Mouse (Mus musculus): ENCODE data around the gene Rbm38. TPM values are rescaled to one million over a fixed set of nuclear protein-coding genes. Genes with fewer than 3 reads are reported as not detected.
A peak's percentile ranks its signal among the peaks of the same experiment; 100 is the strongest.

The Rbm38 gene
- polyA plus RNA-seq, 2 experiments from 2014 or later: 154 to 194 TPM

DNA sequence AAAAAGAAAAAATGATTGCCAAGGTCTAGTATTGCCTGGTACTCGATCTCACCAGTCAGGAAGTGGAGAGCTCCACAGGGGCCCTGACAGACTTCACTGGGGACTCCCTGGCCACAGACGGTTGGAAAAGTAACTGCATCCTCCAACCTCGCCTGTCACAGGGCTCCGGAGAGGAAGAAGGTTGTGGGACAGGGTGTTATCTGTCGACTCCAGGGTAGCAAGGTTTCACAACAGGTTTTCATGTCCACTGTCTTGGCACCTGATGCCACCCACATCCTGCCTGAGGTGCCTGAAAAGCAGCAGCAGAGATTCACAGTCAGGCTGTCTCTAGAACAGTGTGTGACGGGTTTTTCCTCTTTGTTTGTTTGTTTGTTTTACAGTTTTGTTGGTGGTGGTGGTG lies 2.4 kb upstream of the Rbm38 start:
- peak; percentile 68 for ATAC-seq

GRCm38 (mm10) chr2:173018618-173019017 lies 1.7 kb upstream of the Rbm38 start:
- no peak for ATAC-seq

DNA sequence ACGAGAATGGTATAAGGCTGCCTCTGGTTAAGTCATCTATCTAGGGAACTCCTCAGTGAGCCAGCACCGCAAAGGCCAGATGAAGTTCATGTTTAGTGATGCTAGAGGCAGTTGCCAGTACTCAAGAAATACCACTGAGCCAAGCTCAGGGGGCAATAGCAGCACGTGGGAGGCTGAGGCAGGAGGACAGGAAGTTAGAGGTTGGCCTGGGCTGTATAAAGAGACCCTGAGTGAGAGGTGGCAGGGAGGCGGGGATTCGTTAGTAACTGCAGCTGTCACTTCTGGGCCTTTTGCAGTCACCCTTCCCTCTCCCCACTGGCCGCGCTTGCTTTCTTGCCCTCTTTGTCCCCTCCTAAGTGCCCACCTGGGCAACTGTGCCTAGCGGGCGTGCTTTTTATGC lies 976 bp upstream of the Rbm38 start:
- peak; percentile 15 for ATAC-seq

- ATAC-seq: peak; percentile 51
Observed at GRCm38 (mm10) chr2:173019790-173020189, 508 bp upstream of the Rbm38 start.

DNA sequence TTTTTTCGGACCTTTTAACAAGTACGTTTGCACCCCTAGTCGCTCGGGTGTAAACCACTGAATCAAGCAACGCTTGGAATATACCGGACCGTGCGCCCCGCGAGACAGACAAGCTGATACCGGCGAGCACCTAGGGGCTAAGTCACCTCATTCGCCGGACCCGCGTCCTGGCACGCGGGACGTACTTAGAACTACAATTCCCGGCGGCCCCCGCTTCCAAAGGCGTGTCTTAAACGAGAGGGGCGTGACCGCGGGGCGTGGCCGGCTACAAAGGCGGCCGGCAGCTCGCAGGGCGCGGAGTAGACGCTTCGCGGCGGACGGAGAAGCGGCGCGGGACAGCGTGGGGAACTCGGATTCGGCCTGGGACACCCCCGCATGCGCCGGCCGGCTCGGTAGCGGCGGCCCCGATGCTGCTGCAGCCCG lies 1.3 kb downstream of the Rbm38 start:
- peak; percentile 48 for ATAC-seq

- ATAC-seq: peak; percentile 1
Observed at GRCm38 (mm10) chr2:173022056-173022681, 1.9 kb downstream of the Rbm38 start.

- ATAC-seq: no peak
Observed at GRCm38 (mm10) chr2:173022813-173023212, 2.5 kb downstream of the Rbm38 start.

DNA sequence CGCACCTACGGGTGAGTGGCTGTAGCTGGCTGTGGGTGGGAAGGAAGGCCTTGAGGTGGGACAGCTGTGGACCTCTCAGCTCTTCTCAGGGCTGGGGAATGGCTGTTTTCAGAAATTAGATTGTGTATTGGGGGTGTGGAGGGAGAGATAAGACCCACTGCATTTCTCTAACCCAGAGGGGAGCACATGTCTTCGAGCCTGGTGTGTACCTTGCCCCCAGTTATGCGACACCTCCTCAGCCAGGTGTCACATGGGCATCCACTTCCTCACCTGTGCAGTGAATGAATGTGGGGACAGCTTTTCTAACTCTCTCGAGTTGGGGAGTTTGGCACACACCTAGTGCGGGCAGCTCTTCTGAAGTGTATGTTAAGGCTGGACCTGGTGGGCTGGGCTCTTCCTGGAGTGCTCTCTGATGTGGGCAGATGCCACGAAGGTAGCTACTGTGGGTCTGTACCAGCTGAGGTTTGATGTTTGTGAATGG lies 3.1 kb downstream of the Rbm38 start:
- peak; percentile 22 for ATAC-seq

- ATAC-seq: no peak
Observed at GRCm38 (mm10) chr2:173023966-173024365, 3.7 kb downstream of the Rbm38 start.

GRCm38 (mm10) chr2:173024392-173024791 lies 4.1 kb downstream of the Rbm38 start:
- no peak for ATAC-seq

DNA sequence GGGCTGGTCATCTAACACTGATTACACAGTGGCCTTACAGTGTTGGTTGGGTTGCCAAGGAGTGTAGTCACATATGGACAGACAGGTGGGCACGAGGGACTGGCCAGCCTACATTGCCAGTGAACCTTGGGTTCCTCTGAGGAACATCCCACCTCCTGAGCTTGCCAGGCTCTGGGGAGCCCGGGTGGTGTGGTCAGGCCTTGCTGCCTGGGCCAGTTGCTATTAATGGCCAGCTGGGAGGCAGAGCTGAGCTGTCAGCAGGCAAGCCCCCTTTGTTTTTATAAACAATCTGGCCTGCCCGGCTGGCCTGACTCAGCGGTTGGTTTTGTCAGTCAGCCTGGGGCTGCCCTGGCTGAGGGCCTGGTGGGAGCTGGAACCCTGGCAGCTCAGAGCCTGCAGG lies 4.6 kb downstream of the Rbm38 start:
- no peak for ATAC-seq

DNA sequence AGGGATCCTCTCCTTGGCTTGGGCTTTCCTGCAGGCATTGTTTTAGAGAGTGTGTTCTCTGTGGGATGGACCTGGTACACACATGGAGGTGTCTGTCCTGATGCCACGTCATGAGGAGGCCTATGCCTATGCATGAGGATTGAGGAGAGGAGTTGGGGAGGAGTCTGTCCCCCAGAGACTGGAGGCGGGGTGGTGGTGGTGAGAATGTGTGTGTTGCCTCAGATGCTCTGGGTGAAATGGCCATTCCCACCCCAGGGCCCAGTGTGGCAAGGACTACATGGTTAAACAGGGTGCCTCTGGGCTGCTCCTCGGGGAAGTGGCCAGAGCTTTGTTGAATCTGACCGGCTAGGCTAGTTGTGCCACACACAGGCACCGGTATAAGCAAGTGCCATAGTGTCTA lies 6.0 kb downstream of the Rbm38 start:
- no peak for ATAC-seq

- ATAC-seq: peak; percentile 67
Observed at GRCm38 (mm10) chr2:173026688-173027131, 6.4 kb downstream of the Rbm38 start.

DNA sequence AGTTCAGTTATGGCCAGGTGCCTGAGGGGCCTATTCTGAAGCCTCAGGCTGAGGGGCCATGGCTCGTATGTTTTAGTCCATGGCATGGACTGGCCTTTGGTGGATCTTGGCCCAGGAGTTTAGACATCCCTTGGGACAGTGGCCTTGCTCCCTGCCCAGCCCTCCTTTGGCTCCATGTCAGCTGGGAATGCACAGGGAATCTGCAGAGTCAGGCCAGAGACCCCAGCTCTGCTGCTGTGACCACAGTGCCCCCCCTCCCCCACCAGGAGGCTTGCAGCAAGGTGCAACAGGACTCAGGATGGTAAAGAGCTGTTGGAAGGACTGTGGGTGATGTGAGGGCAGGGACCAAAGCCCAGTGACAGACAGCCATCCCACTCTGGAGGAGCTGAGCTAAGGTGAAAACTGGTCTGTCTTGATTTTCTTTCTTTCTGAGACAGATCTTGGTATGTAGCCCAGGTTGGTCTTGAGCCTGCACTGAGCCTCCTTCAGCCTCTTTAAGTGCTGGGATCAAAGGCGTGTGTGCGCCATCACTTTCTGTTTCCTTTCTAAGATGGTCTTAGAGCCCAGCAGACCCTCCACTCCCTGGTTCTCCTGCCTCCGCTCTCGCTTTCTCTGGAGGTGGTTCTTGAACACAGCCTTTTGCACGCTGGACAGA lies 7.0 kb downstream of the Rbm38 start:
- ATAC-seq: no peak

GRCm38 (mm10) chr2:173027824-173028495 lies 7.7 kb downstream of the Rbm38 start:
- no peak for ATAC-seq

- ATAC-seq: no peak
Observed at GRCm38 (mm10) chr2:173028508-173029031, 8.3 kb downstream of the Rbm38 start.

DNA sequence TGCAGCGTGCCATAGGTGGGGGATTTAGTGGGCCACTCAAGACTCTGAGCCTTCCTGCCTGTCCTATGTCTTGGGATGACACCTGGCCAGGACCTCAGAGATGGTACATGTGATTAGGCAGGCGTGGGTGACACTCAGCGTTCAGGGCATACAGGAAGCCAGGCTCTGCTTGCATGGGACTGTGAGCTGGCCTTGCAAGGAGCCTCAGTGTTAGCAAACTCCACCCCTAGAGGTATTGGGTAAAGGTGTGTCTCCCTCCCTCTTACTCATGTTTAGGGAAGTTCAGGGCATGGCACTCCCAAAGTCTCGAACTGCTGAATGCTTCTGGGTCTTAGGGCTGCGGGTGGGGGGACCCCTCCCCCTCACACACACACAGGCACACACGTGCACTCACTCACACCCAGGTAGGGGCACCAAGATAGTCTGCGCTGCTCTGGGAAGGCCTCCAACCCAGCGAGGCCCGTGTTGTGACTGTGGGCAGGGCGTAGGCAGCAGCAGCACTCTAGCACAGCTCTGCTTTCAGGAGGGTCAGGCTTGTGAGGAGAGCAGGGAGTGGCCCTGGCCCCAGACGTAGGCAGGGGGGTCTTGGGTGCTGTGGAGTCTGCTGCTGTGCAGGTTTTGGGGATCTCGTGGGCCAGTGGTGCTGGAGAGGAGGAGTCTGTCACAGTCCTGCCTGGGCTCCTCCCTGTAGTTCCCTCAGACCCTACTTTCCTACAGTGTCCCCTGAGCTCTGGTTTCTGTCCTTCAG lies 10.5 kb downstream of the Rbm38 start:
- peak; percentile 32 for ATAC-seq

DNA sequence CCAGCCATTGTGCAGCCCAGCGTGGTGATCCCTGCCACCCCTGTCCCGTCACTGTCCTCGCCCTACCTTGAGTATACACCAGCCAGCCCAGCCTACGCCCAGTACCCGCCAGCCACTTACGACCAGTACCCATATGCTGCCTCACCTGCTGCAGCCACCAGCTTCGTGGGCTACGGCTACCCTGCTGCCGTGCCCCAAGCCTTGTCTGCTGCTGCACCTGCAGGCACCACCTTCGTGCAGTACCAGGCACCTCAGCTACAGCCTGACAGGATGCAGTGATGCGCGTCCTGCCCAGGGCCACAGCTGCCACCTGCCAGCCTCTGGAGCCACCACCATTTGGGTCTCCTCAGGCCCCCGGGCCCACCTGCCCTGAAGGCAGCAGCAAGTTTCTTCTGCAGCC lies 13.2 kb downstream of the Rbm38 start:
- no peak for ATAC-seq

- no peak for ATAC-seq
Observed at GRCm38 (mm10) chr2:173034998-173035397, 14.7 kb downstream of the Rbm38 start.

- ATAC-seq: no peak
Observed at GRCm38 (mm10) chr2:173035653-173036052, 15.4 kb downstream of the Rbm38 start.

GRCm38 (mm10) chr2:173036055-173036454 lies 15.8 kb downstream of the Rbm38 start:
- ATAC-seq: no peak

DNA sequence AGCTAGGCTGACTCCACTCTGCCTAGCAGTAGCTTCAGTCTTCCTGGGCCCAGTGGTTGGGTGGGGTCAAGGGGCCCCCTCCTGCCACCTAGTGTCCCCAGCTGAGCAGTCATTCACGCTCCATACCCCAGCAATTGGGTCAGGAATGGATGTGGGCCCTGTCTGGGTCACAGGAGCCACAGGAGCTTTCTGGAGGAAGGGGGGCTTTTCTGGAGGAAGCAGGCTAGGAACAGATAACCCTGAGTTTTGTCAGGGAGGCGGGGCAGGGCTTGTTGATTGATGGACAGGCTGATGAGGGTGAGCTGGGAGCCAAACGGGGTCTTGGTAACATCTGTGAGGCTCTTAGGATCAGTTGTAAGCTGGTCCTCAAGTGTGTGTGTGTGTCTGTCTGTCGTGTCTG lies 16.3 kb downstream of the Rbm38 start:
- no peak for ATAC-seq

- no peak for ATAC-seq
Observed at GRCm38 (mm10) chr2:173037347-173037746, 17.0 kb downstream of the Rbm38 start.

Data from CD4-positive, CD25-positive, alpha-beta regulatory T cell, adult 4 months (primary cell).